Mouse (Mus musculus): ENCODE measurements around the gene Capzb. TPM values are rescaled to one million over a fixed set of nuclear protein-coding genes. Genes with fewer than 3 reads are reported as not detected.

The Capzb gene
- polyA plus RNA-seq, 1 experiment, result 227 TPM

GRCm38 (mm10) chr4:139206353-139207045 is 13.8 kb downstream of the Capzb start:
- DNase-seq (ENCODE audit: extremely low spot score in 1 of 2, low spot score in 1 of 2), result no peak

DNA sequence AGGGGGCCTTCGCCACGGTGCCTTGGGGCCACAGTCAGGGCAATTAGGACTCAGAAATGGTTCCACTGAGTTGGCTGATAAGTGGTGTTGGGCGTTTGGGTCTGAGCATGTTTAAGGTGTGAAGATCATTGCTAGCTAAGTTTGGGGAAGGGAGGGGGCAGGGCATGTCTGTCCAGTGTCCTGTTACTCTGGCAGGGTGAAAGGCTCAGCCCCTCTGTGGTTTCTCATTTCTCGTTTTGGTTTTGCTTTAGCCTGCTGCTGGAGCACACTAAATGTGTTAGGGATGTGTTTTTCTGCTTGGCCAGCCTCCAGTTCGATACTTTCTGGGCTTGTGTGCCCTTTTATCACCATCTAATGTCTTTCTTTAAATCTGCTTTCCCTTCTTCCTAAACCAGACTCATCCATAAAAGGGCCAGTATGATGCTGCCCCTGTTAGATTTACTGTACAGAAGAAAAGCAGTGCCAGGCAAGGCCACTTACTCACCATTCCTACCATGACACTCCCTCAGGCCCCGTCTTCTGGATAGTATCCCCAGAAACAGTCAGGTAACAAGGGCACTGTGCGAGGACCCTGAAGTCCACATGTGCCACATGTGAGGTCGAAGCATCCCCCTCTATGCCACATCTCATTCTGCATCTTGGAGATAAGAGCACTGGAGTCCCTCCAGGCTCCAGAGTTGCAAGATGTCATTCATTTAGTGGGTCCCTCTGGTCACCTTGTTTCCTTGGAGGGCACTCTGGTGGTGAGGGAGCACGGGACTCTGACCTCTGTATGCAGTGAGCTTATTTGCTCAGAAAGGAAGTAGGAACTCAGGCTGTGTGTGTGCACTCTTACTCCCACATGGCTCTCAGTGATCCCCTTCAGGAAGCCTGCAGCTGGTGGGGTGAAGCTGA is 15.8 kb downstream of the Capzb start:
- DNase-seq (ENCODE audit: extremely low spot score in 1 of 2, low spot score in 1 of 2), result no peak

DNA sequence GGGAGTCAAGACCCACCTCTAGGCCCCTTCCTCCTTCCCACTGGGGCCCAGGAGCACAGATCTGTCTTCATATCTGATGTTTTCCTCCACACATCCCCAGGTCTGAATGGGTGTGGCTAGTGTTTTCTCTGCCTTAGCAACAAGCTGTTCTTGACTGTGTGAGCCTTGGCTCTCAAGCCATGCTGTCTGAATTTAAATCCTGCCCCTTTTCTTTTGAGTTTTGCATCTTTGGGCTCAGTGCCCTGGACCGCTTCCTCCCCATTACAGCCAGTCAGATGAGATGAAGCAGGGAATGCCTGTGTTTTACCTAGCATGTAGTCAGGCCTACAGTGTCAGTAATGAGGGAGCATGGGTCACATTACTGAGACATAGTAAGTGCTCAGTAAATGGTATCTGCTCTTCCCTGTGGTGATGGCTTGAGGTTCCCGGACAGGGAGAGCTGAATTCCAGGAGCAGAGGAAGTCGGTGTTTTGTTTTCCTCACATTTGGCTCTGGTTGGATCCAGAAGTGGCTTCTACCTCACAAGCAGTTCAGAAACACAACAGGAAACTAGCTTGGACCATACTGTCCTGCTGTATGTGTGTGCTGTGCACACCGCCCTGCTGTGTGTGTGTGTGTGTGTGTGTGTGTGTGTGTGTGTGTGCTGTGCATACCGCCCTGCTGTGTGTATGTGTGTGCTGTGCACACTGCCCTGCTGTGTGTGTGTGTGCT is 16.6 kb downstream of the Capzb start:
- DNase-seq (ENCODE audit: extremely low spot score in 1 of 2, low spot score in 1 of 2), result no peak

DNA sequence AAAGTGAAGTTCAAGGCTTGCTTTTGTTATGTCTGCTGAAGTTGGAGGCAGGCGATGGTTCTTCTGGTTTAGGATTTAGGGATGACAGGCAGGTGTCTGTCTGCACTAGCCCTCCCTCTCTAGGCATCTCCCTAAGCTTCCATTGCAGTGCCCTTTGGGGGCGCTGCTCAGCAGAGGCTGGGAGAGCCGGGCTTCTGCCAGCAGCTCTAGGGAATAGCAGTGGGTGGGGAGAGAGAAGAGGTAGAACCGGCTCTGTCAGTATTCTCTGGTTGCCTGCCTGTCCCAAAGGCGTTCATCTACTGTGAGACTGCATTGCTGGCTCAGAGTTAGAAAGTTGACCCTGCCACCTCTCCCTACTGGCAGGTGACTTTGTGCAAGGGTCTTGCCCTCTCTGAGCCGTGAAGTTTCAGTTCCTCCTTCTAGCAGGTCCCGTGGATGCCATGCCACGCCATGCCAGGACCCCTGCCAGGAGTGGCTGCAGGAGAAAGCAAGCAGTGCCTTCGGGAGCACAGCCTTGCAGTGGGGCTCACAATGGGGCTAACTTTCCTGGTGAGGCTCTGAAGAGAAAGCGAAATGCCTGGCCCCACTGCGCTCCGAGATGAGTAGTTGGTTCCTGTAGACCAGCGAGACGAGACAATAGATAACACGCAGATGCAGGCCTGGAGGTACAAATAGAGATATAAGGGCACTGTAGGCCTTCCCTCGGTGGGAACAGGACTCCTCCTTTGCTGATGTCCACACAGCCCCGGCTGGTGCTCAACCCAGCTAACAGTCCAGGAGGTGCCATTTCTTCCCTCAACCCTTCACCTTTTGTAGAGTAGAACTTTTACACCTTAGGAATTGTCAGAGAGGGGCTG is 19.5 kb downstream of the Capzb start:
- DNase-seq (ENCODE audit: extremely low spot score in 1 of 2, low spot score in 1 of 2), result no peak

DNA sequence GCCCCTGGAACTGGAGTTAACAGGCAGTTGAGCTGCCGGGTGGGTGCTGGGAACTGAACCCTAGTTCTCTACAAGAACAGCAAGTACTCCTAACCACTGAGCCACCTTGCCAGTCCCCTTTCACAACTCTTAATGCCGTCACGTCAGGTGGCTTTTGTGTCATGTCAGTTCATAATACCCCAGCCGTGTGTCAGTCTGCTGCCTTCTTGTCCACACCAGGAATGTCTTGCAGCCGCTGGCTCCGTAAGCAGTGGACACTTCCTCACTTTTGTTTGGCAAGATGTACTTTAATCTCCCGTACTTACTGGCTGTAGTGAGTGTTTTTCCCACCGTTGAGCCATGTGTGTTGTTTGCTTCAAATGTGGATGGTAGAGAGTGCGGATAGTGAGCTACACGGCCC is 20.4 kb downstream of the Capzb start:
- DNase-seq (ENCODE audit: extremely low spot score in 1 of 2, low spot score in 1 of 2), result no peak

DNA sequence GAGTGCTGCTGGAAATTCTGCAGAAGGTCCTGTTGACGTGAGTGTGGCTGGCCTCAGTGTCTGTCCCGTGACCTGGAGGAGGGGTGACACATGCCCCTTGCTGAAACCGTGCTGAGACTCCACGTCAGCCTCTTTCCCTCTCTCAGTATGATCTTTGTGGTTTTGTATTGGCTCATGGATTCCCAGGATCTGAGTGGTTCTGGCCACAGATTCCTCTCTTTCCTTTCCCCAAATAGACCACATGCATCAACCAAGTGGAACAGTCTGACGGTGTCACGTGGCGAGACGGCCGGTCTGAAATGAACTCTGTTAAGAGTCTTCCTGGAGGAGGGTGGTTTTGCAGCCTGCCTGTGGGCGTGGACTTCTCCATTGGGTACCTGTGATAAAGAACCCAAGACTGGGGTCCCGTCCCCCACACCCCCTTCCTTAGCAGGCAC is 21.3 kb downstream of the Capzb start:
- DNase-seq (ENCODE audit: extremely low spot score in 1 of 2, low spot score in 1 of 2), result peak in 1 of 2 experiments; percentile 38

DNA sequence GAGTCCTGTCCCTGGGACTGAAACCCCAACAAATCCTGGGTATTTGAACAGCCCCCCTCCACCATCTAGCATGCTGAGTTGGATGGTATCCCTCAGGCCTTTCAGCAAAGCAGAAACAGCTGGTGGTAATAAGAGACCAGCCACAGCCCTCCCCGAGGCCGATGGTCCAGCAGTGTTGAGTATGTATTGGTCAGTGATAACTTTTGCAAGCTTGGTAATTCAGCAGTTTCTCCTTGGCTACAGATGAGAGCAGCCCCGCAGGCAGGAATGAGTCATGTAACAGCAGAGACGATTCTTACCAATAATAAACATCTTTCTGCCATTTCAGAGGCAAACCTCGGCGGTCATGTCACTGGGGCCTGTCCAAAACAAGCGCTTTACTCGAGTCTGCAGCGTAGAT is 23.9 kb downstream of the Capzb start:
- DNase-seq (ENCODE audit: extremely low spot score in 1 of 2, low spot score in 1 of 2), result no peak

- no peak for DNase-seq (ENCODE audit: extremely low spot score in 1 of 2, low spot score in 1 of 2)
Measured at GRCm38 (mm10) chr4:139218539-139218938, 25.8 kb downstream of the Capzb start.

DNA sequence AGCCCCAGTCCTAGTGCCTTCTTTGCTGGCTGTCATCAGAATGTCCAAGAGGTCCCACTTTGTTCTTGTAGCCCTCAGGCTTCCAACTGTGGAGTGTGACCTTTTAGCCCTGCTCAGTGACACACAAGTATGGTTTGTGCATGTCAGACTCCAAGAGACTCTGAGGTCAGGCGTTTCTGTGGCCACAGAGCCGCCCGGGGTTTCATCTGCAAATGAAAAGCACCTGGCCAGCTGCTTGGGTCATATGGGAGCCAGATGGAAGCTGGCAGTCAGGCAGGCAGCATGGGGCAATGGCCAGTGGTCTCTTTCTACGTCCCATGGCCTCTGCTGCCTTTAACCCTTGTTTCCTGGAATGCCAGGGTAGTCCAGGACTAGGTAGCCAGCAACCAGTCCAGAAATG is 27.0 kb downstream of the Capzb start:
- no peak for DNase-seq (ENCODE audit: extremely low spot score in 1 of 2, low spot score in 1 of 2)

GRCm38 (mm10) chr4:139220978-139221377 is 28.3 kb downstream of the Capzb start:
- DNase-seq (ENCODE audit: extremely low spot score in 1 of 2, low spot score in 1 of 2), result no peak

- no peak for DNase-seq (ENCODE audit: extremely low spot score in 1 of 2, low spot score in 1 of 2)
Measured at GRCm38 (mm10) chr4:139221837-139222236, 29.1 kb downstream of the Capzb start.

- DNase-seq (ENCODE audit: extremely low spot score in 1 of 2, low spot score in 1 of 2), result peak in 1 of 2 experiments; percentile 51
Measured at GRCm38 (mm10) chr4:139225115-139225514, 32.4 kb downstream of the Capzb start.

- DNase-seq (ENCODE audit: extremely low spot score in 1 of 2, low spot score in 1 of 2), result no peak
Measured at GRCm38 (mm10) chr4:139225944-139226343, 33.2 kb downstream of the Capzb start.

DNA sequence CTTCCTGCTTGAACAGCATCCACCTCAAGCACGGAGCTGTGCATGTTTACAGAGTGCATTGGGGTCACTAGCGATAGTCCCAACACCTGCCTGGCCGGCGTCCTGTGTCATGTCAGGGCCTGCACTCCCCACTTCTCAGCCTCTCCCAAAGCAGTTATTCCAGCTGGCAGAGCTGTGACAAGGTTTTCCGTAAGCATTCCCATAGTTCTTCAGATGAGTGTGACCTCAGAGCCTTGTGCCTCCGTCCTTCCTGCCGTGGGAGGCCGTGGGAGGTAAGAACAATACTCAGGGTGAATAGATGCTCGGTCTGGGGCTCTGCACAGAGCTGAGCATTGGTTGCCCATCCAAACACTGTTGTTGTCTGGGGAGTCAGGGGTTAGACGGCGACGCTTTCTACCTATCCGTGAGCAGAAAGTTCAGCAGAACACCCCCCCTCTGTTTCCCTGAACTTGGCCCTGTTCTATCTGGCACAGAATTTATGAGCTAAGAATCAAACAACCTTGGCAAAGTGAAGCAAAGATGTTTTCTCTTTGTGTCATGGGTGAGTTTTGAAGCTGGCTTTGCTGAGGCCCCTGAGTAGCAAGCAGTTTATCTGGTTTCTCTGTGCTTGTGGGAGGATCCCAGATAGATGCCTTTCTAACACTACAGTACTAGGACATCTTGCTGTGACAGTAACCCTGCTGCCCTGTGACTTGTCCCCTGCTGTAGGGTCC is 34.0 kb downstream of the Capzb start:
- no peak for DNase-seq (ENCODE audit: extremely low spot score in 1 of 2, low spot score in 1 of 2)

GRCm38 (mm10) chr4:139227923-139228322 is 35.2 kb downstream of the Capzb start:
- DNase-seq (ENCODE audit: extremely low spot score in 1 of 2, low spot score in 1 of 2), result no peak

DNA sequence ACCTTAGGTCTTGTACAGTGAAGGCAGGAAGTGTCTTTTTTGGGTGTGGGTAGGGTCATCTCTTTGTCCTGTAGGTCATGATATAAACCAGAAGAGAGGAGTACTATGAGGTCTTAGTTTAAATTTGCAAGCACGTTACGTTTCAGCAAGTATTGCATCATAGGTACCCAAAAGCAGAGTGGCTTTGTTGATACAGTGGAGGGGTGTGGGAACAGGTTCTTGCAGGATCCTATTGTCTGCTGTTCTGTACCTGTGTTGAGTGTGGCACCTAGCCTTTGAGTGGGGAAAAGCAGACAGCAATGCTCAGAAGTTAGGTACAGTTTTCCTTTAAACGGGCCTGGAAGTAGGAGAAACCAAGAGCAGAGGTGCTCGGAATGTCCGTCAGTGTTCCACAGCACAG is 36.6 kb downstream of the Capzb start:
- no peak for DNase-seq (ENCODE audit: extremely low spot score in 1 of 2, low spot score in 1 of 2)

DNA sequence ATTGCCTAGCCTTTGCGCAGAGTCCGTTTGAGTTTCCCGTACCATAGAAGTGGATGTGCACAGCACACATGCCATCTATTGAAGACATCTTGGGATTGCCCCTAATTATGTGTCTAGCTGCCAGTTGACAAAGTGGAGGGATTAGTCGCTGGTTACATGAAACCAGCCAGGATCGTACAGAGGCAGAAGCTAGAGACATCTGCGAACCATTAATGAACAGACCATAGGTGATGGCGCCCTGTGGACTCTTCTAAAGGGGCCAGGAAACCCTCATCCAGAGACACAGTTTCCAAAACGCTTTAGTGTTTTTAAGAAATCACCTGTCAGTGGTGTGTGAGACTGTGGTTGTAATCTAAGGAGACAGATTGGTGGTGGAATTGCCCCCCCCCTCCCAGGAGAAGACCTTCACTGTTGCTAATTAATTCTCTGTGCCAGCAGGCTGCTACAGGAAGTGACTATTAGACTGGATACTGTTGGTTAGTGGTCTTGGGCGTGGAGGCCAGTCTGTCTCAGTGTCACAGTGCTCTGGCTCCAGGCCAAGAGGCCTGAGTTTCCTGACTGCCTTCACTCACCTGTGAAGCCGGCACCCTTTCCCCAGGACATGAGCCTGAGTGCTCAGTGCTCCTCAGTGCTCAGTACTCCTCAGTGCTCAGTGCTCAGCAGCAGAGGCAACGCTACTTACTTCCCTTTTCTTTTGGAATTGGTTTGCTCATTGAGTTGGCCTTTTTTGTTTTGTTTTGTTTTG is 37.8 kb downstream of the Capzb start:
- no peak for DNase-seq (ENCODE audit: extremely low spot score in 1 of 2, low spot score in 1 of 2)

DNA sequence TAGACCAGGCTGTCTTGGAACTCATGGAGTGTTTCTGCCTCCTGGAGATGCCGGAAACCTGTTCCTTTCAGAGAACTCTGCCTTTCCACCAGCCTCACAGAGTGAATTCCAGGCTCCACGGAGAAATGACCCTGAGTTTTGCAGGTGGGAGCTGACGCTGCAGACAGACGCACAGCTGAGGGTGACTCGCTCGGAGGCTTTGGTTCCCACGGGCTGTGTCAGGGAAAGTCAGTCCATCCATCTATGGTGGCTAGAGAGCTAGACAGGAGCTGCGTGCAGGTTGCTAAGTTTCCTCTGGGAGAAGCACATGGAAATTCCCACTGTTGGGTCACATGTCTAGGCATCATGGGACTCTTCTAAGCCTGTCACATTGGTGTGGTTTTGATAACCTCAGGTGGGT is 38.5 kb downstream of the Capzb start:
- no peak for DNase-seq (ENCODE audit: extremely low spot score in 1 of 2, low spot score in 1 of 2)
